Mouse (Mus musculus) embryonic facial prominence, embryonic 12.5 days (tissue): ENCODE measurements around the gene Atf3. TPM values are rescaled to one million over a fixed set of nuclear protein-coding genes. Genes with fewer than 3 reads are reported as not detected.
"Not testable (repeated sequence)": the region's sequence is repeated elsewhere in the genome, so short reads cannot be mapped to it uniquely, and the experiment has no call there.

Experiments
- ATAC-seq: fragments of 200-750 bp; cut with Nextera tagmentation; 2 replicates; pipeline ENCODE4 v1.8.0; 2017; ENCODE audit not compliant: insufficient number of reproducible peaks, insufficient read depth, low FRiP score, low TSS enrichment
- H3K27ac ChIP-seq: fragments of 300-500 bp; sonication (generic); 2 replicates; pipeline ENCODE4 v1.5.1; 2016; ENCODE audit warnings: mild to moderate bottlenecking
- H3K27me3 ChIP-seq: fragments of 300-500 bp; sonication (generic); 2 replicates; pipeline ENCODE4 v1.6.1; 2016; ENCODE audit warnings: mild to moderate bottlenecking, moderate library complexity
- H3K36me3 ChIP-seq: fragments of 300-500 bp; sonication (generic); 2 replicates; pipeline ENCODE4 v1.6.1; 2016; ENCODE audit warnings: mild to moderate bottlenecking
- H3K4me1 ChIP-seq: fragments of 300-500 bp; sonication (generic); 2 replicates; pipeline ENCODE4 v1.6.1; 2016
- H3K4me2 ChIP-seq: fragments of 300-500 bp; sonication (generic); replicated peaks from 2 replicates; pipeline ENCODE4 v1.6.1; 2016; ENCODE audit warnings: mild to moderate bottlenecking, moderate library complexity
- H3K4me3 ChIP-seq: fragments of 300-500 bp; sonication (generic); 2 replicates; pipeline ENCODE4 v1.5.1; 2016; ENCODE audit warnings: mild to moderate bottlenecking
- H3K9ac ChIP-seq: fragments of 300-500 bp; sonication (generic); 2 replicates; pipeline ENCODE4 v1.6.1; 2016; ENCODE audit warnings: mild to moderate bottlenecking, moderate library complexity
- H3K9me3 ChIP-seq: fragments of 300-500 bp; sonication (generic); 2 replicates; pipeline ENCODE4 v1.6.1; 2016; ENCODE audit warnings: mild to moderate bottlenecking, moderate library complexity
- WGBS: fragments of 180-500 bp; shearing (Covaris S2); methylation state at CpG from one replicate; pipeline ENCODE4 v1.1.7; 2016; 5-methylcytosine and 5-hydroxymethylcytosine counted together
- polyA plus RNA-seq: library from polyadenylated mRNA; unstranded; fragments of >200 nt; fragmentation: Nextera tagmentation; extraction: Ambion mirVana; gene quantifications from 2 replicates; pipeline ENCODE4 v1.2.1, GENCODE M21; 2016

The Atf3 gene
- polyA plus RNA-seq, 1 experiment from 2014 or later: 2.8 TPM

- Histone ChIP-seq H3K4me2 (no peak overlapping the region), H3K4me1 (no peaks in the 10 kb centered on the region; the same call in 1 of the 2 replicates), H3K9me3 (no peaks in the 10 kb centered on the region), H3K9ac (no peak overlapping the region), H3K27ac (no peak overlapping the region), H3K36me3 (no peaks in the 10 kb centered on the region), H3K4me3 (no peak overlapping the region), H3K27me3 (no peaks in the 10 kb centered on the region)
- no peak for ATAC-seq
- 14% methylated on average over 6 of the region's 6 CpGs for WGBS
Measured at GRCm38 (mm10) chr1:191172487-191172886, 45.4 kb downstream of the Atf3 start.

- no peak overlapping the region for H3K9ac ChIP-seq
- H3K4me3 ChIP-seq: no peak overlapping the region
- H3K4me2 ChIP-seq: no peak overlapping the region
- no peaks in the 10 kb centered on the region for H3K36me3 ChIP-seq
- H3K4me1 ChIP-seq: no peaks in the 10 kb centered on the region; the same call in 1 of the 2 replicates
- H3K27ac ChIP-seq: no peak overlapping the region
- H3K27me3 ChIP-seq: no peaks in the 10 kb centered on the region
- no peaks in the 10 kb centered on the region for H3K9me3 ChIP-seq
- WGBS: 77% methylated on average over 2 of the region's 2 CpGs
- ATAC-seq: no peak
Measured at GRCm38 (mm10) chr1:191170444-191170843, 47.4 kb downstream of the Atf3 start.

DNA sequence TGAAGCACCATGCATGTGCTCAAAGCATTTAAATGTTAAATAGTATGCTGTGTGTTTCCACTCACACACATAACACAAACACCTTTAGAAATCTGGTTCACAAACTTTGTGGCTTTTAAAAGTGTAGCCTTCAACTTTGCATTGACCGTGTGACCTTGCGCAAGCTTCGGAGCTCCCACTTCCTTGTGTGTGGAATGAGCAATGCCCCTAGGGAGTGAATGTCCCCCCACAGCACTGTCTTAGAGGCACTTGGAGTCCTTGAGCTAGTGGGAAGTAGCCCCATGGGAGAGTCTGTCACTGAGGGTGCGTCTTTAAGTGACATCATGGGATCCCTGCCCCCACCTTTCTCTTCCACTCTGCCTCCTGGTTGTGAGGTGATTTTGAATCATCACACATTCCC, 51.6 kb downstream of the Atf3 start:
- Histone ChIP-seq H3K4me3 (no peak overlapping the region), H3K27ac (no peak overlapping the region), H3K4me2 (no peak overlapping the region), H3K27me3 (no peaks in the 10 kb centered on the region), H3K9ac (no peak overlapping the region), H3K36me3 (no peaks in the 10 kb centered on the region), H3K4me1 (no peaks in the 10 kb centered on the region; the same call in 1 of the 2 replicates), H3K9me3 (no peaks in the 10 kb centered on the region)
- no peak for ATAC-seq
- 78% methylated on average over 4 of the region's 4 CpGs for WGBS

GRCm38 (mm10) chr1:191164717-191165116, 53.1 kb downstream of the Atf3 start, which contains the start of gene Fam71a:
Gene Fam71a, minus strand, starts transcription at chr1:191164817.
- Histone ChIP-seq H3K9me3 (no peaks in the 10 kb centered on the region), H3K27ac (no peak within 1 kb of the TSS), H3K4me1 (no peaks in the 10 kb centered on the region; the same call in 1 of the 2 replicates), H3K9ac (no peak within 1 kb of the TSS), H3K4me3 (no peak within 1 kb of the TSS), H3K4me2 (no peak within 1 kb of the TSS), H3K27me3 (no peaks in the 10 kb centered on the region), H3K36me3 (no peaks in the 10 kb centered on the region)
- 67% methylated on average over 3 of the region's 3 CpGs for WGBS
- ATAC-seq: no peak

GRCm38 (mm10) chr1:191154314-191154713, 63.5 kb downstream of the Atf3 start:
- Histone ChIP-seq H3K27ac (no peak overlapping the region), H3K4me1 (no peaks in the 10 kb centered on the region), H3K9ac (no peak overlapping the region), H3K27me3 (no peaks in the 10 kb centered on the region), H3K4me2 (no peak overlapping the region), H3K4me3 (no peak overlapping the region), H3K9me3 (peaks cover 3% of the 10 kb centered on the region; the same call in 1 of the 2 replicates), H3K36me3 (no peaks in the 10 kb centered on the region)
- no peak for ATAC-seq
- 26% methylated on average over 3 of the region's 3 CpGs for WGBS

DNA sequence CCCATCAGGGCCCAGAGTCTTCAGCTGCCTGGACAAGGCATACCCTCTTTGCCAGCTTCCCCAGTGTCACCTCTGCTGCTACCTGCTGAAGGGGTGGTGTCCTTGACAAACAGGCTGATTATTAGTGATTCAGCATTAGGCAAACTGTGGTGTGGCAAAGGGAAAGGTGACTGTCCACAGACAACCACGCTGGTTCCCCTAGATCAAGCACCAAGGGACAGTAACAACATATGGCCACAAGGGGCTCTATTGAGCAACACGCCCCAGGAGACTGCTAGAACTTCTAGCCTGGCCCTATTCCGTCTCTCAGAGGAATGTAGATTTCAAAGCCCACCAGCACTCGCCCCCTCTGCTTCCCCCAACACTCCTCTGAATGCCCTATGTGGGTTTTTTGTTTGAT, 64.8 kb downstream of the Atf3 start:
- Histone ChIP-seq H3K36me3 (no peaks in the 10 kb centered on the region), H3K27ac (no peak overlapping the region), H3K4me1 (no peaks in the 10 kb centered on the region), H3K9me3 (peaks cover 3% of the 10 kb centered on the region; the same call in 1 of the 2 replicates), H3K4me2 (no peak overlapping the region), H3K4me3 (no peak overlapping the region), H3K9ac (no peak overlapping the region), H3K27me3 (no peaks in the 10 kb centered on the region)
- WGBS: 14% methylated on average over 4 of the region's 4 CpGs
- ATAC-seq: no peak

DNA sequence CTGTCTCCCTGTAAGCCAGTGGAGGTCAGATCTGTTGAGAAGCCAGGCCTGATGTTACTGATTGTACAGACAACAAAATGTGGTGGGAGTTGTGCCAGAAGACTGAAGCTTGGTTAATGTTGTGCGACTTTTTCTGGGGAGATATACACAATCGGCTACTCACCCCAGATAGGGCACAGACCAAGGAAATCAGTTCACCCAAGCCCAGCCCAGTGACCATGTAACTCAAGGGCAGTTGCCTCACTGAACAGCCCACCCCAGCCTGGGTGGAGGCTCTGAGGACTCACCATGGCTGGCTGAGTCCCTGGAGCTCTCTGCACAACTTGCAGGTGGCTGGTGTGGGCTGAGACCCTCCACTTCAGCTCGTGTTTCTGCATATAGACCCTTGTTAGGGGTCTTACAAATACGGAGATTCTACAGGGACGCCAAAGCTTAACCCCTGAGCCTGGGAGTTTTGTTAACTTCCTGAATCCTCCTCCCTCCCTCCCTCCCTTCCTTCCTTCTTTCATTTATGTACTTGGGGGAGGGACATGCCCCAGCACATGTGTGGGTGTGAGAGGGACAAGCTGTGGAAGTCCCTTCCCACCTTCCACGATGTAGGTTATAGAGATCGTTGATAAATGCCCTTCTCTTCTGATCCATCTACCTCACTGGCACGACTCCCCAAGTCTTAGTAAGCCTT, 66.8 kb downstream of the Atf3 start:
- ATAC-seq: no peak
- Histone ChIP-seq H3K27me3 (no peaks in the 10 kb centered on the region), H3K4me2 (no peak overlapping the region), H3K4me1 (no peaks in the 10 kb centered on the region), H3K27ac (no peak overlapping the region), H3K36me3 (no peaks in the 10 kb centered on the region), H3K4me3 (no peak overlapping the region), H3K9ac (no peak overlapping the region), H3K9me3 (0 out of 2 replicates have a peak, but pooled peaks cover 3% of the 10 kb centered on the region)
- 77% methylated on average over 8 of the region's 8 CpGs for WGBS

DNA sequence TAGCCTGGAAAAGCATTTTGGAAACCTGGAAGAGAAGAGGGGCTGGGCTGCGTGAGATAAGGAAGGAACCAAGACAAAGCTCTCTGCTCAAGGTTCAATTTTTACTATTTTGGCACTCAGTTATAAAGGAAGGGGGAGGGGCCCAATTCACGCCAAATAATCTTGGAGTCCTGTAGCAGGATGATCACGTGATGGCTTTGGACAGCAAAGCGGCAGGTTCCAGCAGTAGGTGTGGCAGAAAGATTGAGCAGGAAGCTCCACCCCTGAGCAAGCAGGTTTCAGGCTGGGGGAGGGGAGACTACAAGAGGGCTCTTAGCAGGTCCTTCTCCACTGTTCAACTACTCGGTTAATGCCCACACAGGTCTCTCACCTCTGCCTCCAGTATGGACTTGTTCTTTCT, 68.3 kb downstream of the Atf3 start:
- H3K4me3 ChIP-seq, H3K36me3 ChIP-seq, H3K4me2 ChIP-seq, H3K4me1 ChIP-seq, H3K9ac ChIP-seq, H3K27ac ChIP-seq, H3K9me3 ChIP-seq, ATAC-seq, H3K27me3 ChIP-seq: not testable (repeated sequence)
- 91% methylated on average over 5 of the region's 5 CpGs for WGBS

DNA sequence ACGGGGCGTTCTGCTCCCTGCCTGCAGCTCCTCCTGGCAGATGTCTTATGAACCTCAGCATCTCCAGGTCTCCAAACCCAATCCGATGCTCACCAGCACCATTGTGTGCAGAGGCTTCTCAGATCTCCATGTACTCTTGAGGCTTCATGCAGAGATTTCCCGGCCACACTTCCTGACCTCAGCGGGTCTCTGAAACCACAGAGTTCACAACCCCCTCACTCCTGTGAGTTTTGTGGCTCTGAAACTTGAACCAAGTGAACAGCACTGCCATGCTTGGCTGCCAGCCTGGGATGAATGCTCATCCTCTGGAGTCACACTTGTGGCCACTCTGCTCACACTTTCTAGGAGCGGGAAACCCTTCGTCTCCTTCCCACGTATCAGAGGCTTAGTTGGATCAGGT, 76.9 kb downstream of the Atf3 start:
- H3K27me3 ChIP-seq: no peaks in the 10 kb centered on the region
- no peaks in the 10 kb centered on the region for H3K9me3 ChIP-seq
- no peak overlapping the region for H3K4me3 ChIP-seq
- no peaks in the 10 kb centered on the region for H3K36me3 ChIP-seq
- 81% methylated on average over 8 of the region's 8 CpGs for WGBS
- no peak for ATAC-seq
- H3K27ac ChIP-seq: no peak overlapping the region
- peaks cover 1% of the 10 kb centered on the region; the same call in 1 of the 2 replicates for H3K4me1 ChIP-seq
- no peak overlapping the region for H3K9ac ChIP-seq
- no peak overlapping the region for H3K4me2 ChIP-seq

GRCm38 (mm10) chr1:191138874-191139495, 78.9 kb downstream of the Atf3 start:
- H3K27ac ChIP-seq: no peak overlapping the region
- no peak for ATAC-seq
- no peak overlapping the region for H3K9ac ChIP-seq
- no peak overlapping the region for H3K4me2 ChIP-seq
- peaks cover 5% of the 10 kb centered on the region; the same call in 1 of the 2 replicates for H3K4me1 ChIP-seq
- H3K36me3 ChIP-seq: no peaks in the 10 kb centered on the region
- no peaks in the 10 kb centered on the region for H3K27me3 ChIP-seq
- H3K9me3 ChIP-seq: no peaks in the 10 kb centered on the region
- no peak overlapping the region for H3K4me3 ChIP-seq
- WGBS: 70% methylated on average over 7 of the region's 7 CpGs

GRCm38 (mm10) chr1:191138436-191138835, 79.4 kb downstream of the Atf3 start:
- Histone ChIP-seq H3K4me3 (no peak overlapping the region), H3K27me3 (no peaks in the 10 kb centered on the region), H3K4me1 (peaks cover 5% of the 10 kb centered on the region; the same call in 1 of the 2 replicates), H3K9me3 (no peaks in the 10 kb centered on the region), H3K27ac (no peak overlapping the region), H3K4me2 (no peak overlapping the region), H3K36me3 (no peaks in the 10 kb centered on the region), H3K9ac (no peak overlapping the region)
- 87% methylated on average over 4 of the region's 4 CpGs for WGBS
- no peak for ATAC-seq

DNA sequence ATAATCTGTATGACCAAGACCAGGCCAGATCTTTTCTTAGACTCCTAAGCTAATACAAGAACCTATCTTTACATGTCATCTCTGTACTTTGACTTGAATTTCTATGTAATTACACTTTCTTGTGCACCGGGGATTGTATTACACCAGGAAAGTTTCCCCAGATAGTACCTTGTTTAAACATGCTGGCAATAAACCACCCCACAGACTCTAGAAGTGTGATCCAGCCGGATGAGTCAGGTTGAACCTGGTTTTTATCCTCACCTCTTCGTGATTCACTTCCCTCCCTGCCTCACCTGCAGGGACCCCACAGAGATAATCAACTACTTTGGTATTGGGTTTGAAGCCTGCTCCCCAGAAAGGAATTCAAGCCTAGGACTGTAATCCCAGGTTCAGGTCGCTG, 82.4 kb downstream of the Atf3 start:
- Histone ChIP-seq H3K27ac (no peak overlapping the region), H3K4me1 (peaks cover 5% of the 10 kb centered on the region; the same call in 1 of the 2 replicates), H3K9ac (no peak overlapping the region), H3K4me3 (no peak overlapping the region), H3K9me3 (no peaks in the 10 kb centered on the region), H3K27me3 (no peaks in the 10 kb centered on the region), H3K4me2 (no peak overlapping the region), H3K36me3 (no peaks in the 10 kb centered on the region)
- 49% methylated on average over 4 of the region's 4 CpGs for WGBS
- no peak for ATAC-seq
